Mouse (Mus musculus) heart, postnatal 25 days (tissue): ENCODE data around the gene Rnf6. TPM values are rescaled to one million over a fixed set of nuclear protein-coding genes. Genes with fewer than 3 reads are reported as not detected.

ENCODE experiments used
- DNase-seq: peaks from one replicate; pipeline ENCODE4 v3.0.0; 2022; ENCODE audit warnings: low spot score
- intact Hi-C: fragments of 180-260 bp; cut with DNase I; formaldehyde crosslinking; loops from one replicate; pipeline ENCODE4 v1.15.1; 2025
- total RNA-seq, 2 experiments: library from RNA; stranded (reverse); gene quantifications; 2 replicates each; pipeline ENCODE4 v1.2.3; 2021

Rnf6 gene
- total RNA-seq, result 10 to 100 TPM; 36.8 to 40.5 TPM

GRCm38 (mm10) chr5:146220879-146221714 lies at the start of gene Rnf6:
TSS of gene Rnf6 (minus strand) at chr5:146221555.
- intact Hi-C loops, result loop anchor here (1.0 kb wide), 1 partner anchor 10 kb away; the partner anchor contains the start of gene Cdk8
- peak; percentile 91 for DNase-seq

- intact Hi-C loops, result no loop called here
- DNase-seq, result no peak
These were observed 49.2 kb upstream of the Rnf6 start for GRCm38 (mm10) chr5:146270593-146270992.

GRCm38 (mm10) chr5:146267776-146268175 lies 46.4 kb upstream of the Rnf6 start:
- no peak for DNase-seq
- intact Hi-C loops, result no loop called here

GRCm38 (mm10) chr5:146265934-146266591 lies 44.7 kb upstream of the Rnf6 start:
- intact Hi-C loops, result no loop called here
- no peak for DNase-seq

GRCm38 (mm10) chr5:146260003-146260402 lies 38.6 kb upstream of the Rnf6 start:
- DNase-seq, result no peak
- intact Hi-C loops, result no loop called here

- intact Hi-C loops, result no loop called here
- no peak for DNase-seq
These were observed 32.3 kb upstream of the Rnf6 start for GRCm38 (mm10) chr5:146253644-146254043.

GRCm38 (mm10) chr5:146251663-146252429 lies 30.5 kb upstream of the Rnf6 start:
- intact Hi-C loops, result no loop called here
- no peak for DNase-seq

GRCm38 (mm10) chr5:146250369-146251075 lies 29.2 kb upstream of the Rnf6 start:
- no peak for DNase-seq
- intact Hi-C loops, result no loop called here

GRCm38 (mm10) chr5:146248746-146249145 lies 27.4 kb upstream of the Rnf6 start:
- DNase-seq, result peak; percentile 4
- intact Hi-C loops, result no loop called here

- intact Hi-C loops, result no loop called here
- no peak for DNase-seq
These were observed 26.4 kb upstream of the Rnf6 start for GRCm38 (mm10) chr5:146247709-146248108.

- DNase-seq, result no peak
- intact Hi-C loops, result no loop called here
These were observed 25.0 kb upstream of the Rnf6 start for GRCm38 (mm10) chr5:146246386-146246785.

- DNase-seq, result no peak
- intact Hi-C loops, result no loop called here
These were observed 24.5 kb upstream of the Rnf6 start for GRCm38 (mm10) chr5:146245646-146246370.

GRCm38 (mm10) chr5:146245193-146245592 lies 23.8 kb upstream of the Rnf6 start:
- no peak for DNase-seq
- intact Hi-C loops, result no loop called here

GRCm38 (mm10) chr5:146241202-146241601 lies 19.8 kb upstream of the Rnf6 start:
- intact Hi-C loops, result no loop called here
- DNase-seq, result no peak

- no peak for DNase-seq
- intact Hi-C loops, result no loop called here
These were observed 19.4 kb upstream of the Rnf6 start for GRCm38 (mm10) chr5:146240771-146241170.

- intact Hi-C loops, result no loop called here
- no peak for DNase-seq
These were observed 16.9 kb upstream of the Rnf6 start for GRCm38 (mm10) chr5:146238274-146238673.

GRCm38 (mm10) chr5:146234336-146234735 lies 13.0 kb upstream of the Rnf6 start:
- intact Hi-C loops, result loop anchor here (5.0 kb wide), 1 partner anchor 48 kb away; no protein-coding TSS in a partner anchor

GRCm38 (mm10) chr5:146232816-146233215 lies 11.5 kb upstream of the Rnf6 start:
- no peak for DNase-seq
- intact Hi-C loops, result loop anchor here (5.0 kb wide), 1 partner anchor 49 kb away; no protein-coding TSS in a partner anchor

More at GRCm38 (mm10) chr5:146234336-146234735, 13.0 kb upstream of the Rnf6 start:
- no peak for DNase-seq

GRCm38 (mm10) chr5:146232056-146232675 lies 10.8 kb upstream of the Rnf6 start:
- no peak for DNase-seq
- intact Hi-C loops, result loop anchor here (5.0 kb wide), 1 partner anchor 50 kb away; no protein-coding TSS in a partner anchor
